Mouse (Mus musculus) small intestine, adult 2 months (tissue): ENCODE measurements around the gene Anapc16.
"Not testable (repeated sequence)": the region's sequence is repeated elsewhere in the genome, so short reads cannot be mapped to it uniquely, and the experiment has no call there.

ENCODE experiments used
- CTCF ChIP-seq: fragments of 200-500 bp; IDR thresholded peaks from 2 replicates; pipeline ENCODE4 v1.5.1; 2012; ENCODE audit warnings: low read depth, mild to moderate bottlenecking, control low read depth, inconsistent platforms, low read length, moderate library complexity, mixed read lengths; ENCODE audit not compliant: insufficient replicate concordance, insufficient read length; ENCODE audit errors: extremely low read depth
- POLR2A ChIP-seq: fragments of 200-500 bp; IDR thresholded peaks from 2 replicates; pipeline ENCODE4 v1.6.1; 2012; ENCODE audit warnings: low read depth, mild to moderate bottlenecking, control low read depth, inconsistent platforms, low read length, moderate library complexity

DNA sequence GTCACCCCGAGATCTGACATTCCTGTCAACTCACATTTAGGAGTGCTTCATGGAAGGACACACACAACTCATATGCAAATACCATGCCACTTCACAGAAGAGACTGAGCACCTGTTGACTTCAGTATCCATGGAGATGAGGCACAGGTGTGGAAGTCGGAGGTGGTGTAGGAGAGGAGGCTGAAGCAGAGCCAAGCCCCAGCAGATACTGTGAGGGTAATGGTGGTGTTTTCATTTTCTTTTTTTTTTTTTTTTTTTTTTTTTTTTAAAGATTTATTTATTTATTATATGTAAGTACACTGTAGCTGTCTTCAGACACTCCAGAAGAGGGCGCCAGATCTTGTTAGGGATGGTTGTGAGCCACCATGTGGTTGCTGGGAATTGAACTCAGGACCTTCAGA lies 9.1 kb downstream of the Anapc16 start:
- not testable (repeated sequence) for TF ChIP-seq CTCF, POLR2A
